Mouse (Mus musculus) ovary, adult 18-20 months (tissue): ENCODE results near the gene Khdc3.
A peak's percentile ranks its signal among the peaks of the same experiment; 100 is the strongest.
"Not testable (repeated sequence)": the region's sequence is repeated elsewhere in the genome, so short reads cannot be mapped to it uniquely, and the experiment has no call there.

Experiments used
- DNase-seq: peaks from one replicate; pipeline ENCODE4 v3.0.0; 2022; ENCODE audit warnings: low spot score, mixed read lengths

The Khdc3 gene

DNA sequence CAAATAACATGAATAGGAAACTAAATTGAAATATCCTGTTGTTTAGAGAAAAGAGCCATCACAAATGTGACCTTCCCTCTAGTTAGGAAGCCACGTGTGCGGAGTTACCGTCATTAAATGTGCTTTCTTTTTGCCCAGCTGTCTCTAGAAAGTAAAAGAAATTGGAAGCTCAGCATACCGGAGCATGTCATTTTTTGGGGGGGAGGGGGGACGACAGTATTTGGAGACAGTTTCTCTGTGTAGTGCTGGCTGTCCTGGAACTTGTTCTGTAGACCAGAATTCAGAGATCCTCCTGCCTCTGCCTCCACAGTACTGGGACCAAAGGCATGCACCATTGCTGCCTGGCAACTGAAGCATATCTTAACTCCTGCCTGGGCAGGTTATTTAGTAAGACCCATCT is at the start of gene Khdc3:
Gene Khdc3 (plus strand): TSS at position 301 of the 400 bp plus-strand sequence.
- DNase-seq: no peak

DNA sequence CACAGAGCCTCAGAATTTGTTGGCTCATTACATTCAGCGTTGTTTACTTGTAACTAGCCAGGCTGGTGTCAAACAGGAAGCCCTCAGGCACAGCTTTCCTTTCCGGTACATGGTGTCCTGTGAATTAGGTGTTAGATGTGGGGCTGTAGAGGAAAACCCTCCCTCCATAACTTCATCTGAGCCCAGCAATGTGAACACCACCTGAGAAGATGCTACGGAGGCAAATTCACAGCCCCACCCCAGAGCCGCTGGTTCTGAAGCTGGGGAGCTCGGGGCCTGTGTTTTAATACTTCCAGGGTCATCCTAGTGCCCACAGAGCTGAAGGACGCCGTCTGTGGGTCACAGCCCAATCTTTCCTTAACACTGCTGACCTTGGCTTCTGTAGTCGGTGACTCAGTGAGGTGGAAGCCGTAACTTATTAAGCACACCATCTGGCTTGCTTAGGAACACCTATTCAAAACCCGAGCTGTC is 46.2 kb upstream of the Khdc3 start:
- peak; percentile 45 for DNase-seq

DNA sequence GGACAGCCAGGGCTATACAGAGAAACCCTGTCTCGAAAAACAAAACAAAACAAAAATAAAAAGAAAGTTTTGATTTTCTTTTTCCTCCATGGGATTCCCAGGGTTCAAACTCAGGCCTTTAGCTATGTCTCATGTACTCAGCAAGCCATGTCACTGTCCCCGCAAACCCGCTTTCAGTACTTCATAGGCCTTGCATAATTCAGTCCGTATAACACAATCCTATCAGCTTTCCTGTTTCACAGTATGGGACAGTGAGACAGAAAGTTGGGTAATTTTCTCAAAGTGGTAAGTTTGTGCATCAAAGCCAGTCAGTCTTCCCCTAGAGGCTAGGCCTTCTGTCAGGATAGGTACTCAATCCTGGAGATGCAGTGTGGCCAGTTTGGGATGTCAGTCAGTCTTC is 42.4 kb upstream of the Khdc3 start:
- DNase-seq: no peak

DNA sequence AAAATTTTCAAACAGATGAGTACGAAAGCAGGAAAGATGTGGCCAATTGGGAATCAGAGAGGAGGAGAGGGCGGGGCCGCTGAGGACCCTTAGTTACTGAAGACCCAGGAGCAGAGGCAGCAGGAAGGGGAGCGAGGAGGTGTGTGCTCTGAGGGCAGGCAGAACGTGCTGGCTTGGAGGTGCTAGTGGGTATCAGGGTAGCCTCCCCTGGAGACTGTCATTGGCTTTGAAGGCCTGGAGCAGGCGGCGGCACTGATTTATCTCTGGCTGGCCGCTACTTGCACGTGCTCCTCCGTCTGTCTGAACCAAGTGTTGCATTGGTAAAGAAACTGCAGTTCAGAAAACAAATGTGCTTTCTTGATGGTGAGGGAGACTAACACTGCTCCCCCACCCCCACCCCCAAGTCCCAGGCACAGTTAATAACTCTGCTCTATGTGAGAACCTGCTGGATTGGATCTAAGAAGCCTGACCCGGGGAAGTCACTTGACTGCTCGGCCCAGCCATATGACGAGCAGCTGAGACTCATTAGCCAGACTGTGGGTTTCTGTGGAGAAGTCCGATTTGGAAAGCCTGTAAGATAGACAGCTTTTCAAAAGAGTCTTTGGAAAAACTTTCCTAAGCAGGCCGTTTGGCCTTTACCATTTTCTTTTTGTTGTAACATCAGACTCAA is 37.9 kb upstream of the Khdc3 start:
- DNase-seq: no peak

DNA sequence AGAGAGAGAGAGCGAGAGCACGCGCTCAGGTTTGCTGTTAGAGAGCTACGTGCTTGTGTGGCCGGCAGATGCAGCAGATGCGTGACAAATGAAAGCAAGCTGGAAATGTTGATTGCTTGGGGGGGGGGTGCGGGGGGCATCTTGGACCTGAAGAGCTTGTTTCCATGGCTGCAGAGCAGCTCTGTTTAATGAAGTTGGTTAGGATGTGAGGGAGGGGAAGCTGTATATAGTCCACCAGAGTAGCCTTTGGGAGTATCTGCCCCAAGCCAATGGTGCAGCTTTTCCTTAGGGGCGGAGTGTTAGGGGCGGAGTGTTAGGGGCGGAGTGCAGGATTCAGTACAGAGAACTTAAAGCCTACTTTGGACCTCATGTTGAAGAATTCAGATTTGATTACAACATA is 34.5 kb upstream of the Khdc3 start:
- DNase-seq: no peak

DNA sequence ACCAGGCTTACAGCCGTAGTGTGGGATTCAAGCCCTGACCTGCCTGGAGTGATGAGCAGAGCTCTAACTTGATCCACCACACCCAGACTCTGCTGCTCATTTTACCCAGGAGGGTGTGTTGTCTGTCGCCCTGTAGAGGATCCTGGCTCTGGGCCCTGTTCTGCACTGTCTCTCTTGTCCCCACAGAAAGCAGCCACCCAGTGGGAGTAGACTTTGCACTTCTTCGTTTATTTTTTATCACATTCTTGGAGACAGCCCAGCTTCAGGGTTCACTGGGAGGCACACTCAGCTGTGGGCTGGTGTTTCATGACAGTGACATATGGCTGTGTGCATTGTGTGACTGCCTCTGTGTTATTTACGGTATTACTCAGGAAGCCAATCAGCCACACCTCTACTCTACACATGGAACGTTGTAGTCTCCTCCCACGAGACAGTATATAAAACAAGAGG is 33.4 kb upstream of the Khdc3 start:
- DNase-seq: no peak

DNA sequence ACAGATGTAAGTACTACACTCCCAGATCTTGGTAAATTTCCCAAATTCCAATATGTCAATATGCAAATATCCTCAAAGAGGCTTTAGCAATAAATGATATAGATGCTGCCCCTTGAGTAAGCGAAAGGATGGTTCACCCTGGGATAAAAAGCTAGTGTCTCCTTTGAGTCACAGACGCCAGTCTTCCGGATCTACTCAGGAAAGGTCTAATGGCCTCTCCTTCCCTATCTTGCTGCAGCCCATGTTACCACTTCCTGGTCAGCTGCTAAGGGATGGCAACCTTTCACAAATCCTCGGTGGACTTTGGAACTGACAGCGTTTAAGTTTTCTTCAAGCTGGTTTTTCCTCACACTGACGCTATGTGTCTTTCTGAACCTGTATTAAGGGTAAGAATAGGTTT is 32.9 kb upstream of the Khdc3 start:
- DNase-seq: no peak

DNA sequence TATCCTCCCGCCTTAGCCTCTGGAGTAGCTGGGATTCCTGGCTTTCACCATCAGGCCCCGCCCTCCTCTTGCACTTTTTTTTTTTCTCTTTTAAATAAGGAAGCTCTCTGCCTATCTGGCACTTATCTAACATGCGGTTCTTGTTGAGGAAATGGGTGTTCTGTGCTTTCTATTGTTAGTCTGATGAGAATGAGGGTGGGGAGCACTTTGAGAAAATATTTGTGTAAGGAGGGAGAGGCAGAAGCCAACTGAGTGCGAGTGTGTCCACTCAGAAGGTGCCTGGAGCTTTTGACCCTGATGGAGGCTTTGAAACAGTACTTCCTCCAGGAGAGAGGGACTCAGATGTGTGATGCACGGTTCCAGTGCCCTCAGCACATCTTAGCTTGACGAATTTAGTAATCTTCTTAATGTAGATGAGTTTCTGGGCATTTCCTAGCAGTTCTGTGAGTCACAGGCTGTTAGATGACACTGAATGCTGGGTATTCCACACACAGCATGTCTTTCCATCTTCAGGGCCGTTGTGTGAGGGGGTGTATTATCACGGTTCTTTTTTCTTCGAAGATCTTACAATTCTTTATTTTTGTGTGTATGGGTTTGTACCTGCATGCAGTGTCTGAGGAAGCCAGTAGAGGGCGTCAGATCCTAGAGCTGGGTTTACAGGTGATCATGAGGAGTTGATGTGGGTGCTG is 30.5 kb upstream of the Khdc3 start:
- no peak for DNase-seq

DNA sequence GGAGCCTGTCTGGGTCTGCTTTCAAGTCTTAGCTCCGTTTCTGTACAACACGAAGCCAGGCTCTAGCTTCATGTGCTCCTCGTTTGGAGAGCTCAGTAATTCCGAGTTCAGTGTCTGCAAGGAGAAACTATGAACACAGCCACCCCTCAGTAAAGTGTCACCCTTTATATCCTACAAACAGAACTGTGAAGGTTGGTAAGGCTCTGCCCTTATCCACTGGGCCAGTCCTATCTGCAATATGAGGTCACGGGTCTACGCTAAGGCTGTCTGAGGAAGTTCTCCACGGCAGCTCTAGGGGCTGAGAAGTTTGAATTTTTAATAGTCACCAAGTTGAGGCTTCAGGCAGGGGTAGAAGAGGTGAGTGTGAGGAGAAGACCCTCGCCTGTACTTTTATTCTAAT is 29.2 kb upstream of the Khdc3 start:
- no peak for DNase-seq

DNA sequence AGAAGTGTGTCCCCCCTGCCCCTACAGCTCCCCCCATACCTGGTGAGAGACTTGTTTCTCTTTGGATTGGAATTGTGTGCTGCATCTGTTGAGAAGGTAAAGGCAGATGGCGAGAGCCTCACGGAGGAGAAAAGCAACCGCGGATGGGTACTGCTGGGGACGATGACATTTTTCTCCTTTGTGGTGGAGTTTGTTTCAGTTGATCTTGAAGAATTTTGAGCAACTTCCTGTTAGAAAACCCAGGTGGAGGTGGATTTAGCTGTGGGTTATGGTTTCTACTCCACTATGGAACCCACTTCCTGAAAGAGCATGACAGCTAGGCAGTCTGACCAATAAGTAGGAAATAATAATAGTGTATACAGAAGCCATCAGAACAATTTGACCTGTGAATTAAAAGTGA is 28.5 kb upstream of the Khdc3 start:
- DNase-seq: no peak

DNA sequence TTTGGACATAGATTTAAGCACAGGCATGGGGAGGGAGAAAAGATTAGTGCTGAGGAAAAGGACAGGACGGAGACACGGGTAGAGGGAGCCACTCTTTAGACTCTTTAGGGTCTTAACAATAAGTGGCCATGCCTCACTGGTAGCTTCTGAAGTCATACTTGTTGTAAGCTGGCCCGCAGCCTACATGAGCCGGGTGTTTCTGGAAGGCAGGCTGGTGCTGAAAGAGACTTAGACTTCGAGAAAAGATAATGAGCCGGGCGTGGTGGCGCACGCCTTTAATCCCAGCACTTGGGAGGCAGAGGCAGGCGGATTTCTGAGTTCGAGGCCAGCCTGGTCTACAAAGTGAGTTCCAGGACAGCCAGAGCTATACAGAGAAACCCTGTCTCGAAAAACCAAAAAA is 22.3 kb upstream of the Khdc3 start:
- not testable (repeated sequence) for DNase-seq

DNA sequence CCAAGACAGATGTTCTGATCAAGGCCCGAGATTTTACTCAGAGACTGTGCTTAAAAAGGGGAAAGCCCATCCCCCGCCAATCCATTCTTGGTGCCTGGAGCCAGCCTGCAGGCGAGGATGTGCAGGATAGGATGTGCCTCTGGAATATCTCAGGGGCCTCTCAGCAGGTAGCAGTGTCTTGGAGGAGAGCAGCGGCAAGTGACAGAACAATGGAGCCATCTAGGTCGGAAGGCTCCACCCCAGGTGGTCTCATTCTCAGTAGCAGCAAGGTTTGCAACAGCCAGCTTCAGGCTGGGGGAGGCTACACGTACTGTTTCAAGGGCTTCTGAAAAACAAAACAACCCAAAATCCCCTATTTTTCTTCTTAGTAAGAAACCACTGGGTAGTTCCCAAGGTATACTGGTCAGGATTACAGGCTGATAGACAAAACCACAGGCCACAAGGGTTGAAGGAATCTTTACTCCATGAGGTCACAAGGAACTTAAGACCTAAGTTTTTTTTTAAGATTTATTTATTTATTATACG is 21.8 kb upstream of the Khdc3 start:
- DNase-seq: no peak

DNA sequence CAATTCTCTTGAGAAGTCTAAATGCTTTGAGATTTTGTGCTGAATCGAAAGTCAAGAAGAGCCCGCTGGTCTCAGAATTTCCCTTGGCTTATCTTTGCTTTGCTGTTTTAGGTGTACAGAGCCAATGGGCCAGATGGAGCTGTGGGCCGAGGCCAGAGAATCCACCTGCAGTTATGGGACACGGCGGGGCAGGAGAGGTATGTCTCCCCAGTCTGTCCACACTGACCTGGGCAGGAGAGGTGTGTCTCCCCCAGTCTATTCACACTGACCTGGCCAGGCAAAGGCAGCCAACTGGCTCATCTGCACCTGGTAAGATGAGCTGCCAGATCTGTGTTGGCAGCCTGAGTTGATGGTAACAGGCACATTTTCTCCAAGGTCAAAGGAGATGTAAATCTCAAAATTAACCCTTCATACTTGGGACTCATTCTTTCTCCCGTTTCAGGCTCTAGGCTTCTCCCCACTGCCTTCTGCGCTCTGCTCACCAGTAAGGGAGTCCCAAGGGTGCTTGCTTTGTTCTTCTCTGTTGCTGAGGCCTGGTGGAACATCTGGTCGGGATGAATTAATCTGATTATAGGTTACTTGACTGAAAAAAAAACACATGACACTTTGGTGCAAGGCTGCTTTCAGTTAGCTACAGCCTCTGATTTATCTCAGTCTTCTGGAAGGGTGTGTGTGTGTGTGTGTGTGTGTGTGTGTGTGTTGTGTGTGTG is 19.2 kb upstream of the Khdc3 start:
- DNase-seq: no peak

DNA sequence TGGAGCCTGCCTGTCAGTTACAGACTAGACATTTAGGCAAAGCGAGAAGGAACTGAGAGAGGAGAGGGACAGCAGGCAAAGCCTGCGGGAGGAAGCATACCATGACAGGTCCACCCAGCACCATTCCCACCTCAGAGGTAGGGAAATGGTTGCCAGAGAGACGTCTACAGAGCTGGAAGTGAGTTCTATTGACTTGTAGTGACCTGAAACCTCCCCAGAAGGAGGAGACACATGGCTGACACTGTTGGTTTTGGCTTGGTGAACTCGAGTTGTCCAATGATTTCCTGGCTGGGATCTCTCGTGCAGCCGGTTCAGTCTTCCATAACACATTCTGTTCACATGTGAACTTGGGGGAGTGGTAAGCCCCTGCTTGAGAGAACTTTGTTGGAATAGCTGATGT is 17.7 kb upstream of the Khdc3 start:
- no peak for DNase-seq

DNA sequence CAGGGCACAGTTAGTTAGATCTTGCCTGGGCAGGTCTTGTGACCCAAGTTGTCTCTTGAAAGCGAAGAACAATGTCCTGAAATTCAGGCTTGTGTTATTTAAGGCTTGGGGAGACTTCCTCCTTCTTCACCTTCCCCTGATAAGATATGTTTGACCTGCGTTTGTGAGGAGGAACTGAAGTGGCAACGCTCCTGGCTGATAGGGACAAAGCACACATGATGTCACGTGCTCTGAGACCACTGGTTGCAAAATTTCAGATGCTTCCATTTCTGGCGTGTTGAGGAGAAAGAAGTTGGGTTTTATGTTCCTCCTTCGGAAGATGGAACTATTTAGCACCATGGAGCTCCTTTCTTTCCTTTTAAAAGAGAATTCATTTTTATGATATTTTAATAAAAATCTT is 15.8 kb upstream of the Khdc3 start:
- no peak for DNase-seq

DNA sequence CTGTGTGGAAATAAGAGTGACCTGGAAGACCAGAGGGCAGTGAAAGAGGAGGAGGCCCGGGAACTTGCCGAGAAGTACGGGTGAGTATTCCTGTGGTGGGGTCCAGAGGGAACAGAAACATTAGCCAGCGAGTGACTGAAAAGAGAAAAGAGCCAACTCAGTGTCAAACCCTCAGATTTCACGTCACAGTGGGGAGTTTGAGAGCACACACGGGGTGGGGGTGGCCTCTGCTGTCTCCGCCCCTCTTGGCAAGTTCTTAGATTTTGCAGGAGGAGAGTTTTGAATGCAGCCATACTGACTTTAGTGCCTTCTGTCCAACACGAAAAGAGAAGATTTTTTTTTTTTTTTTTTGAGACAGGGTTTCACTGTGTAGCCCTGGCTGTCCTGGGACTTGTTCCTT is 14.5 kb upstream of the Khdc3 start:
- DNase-seq: no peak

DNA sequence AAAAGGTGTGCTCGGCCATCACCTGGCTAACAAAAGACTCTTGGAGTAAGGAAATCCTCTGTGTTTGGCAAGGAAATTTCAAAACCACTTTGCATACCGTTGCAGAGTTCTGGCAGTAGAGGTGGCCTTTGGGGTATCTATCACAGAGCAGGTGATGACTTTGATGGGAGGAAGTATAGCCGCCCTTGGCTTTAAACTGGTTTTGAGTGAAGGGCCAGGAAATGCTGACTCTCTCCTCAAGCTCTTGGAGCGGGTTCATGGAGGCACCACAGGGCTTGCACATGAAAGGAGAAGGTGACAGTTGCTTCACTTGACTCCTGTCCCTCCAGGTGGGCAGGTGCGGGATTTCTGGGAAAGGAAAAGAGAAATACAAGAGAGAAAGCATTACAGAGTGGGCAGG is 14.1 kb upstream of the Khdc3 start:
- no peak for DNase-seq

DNA sequence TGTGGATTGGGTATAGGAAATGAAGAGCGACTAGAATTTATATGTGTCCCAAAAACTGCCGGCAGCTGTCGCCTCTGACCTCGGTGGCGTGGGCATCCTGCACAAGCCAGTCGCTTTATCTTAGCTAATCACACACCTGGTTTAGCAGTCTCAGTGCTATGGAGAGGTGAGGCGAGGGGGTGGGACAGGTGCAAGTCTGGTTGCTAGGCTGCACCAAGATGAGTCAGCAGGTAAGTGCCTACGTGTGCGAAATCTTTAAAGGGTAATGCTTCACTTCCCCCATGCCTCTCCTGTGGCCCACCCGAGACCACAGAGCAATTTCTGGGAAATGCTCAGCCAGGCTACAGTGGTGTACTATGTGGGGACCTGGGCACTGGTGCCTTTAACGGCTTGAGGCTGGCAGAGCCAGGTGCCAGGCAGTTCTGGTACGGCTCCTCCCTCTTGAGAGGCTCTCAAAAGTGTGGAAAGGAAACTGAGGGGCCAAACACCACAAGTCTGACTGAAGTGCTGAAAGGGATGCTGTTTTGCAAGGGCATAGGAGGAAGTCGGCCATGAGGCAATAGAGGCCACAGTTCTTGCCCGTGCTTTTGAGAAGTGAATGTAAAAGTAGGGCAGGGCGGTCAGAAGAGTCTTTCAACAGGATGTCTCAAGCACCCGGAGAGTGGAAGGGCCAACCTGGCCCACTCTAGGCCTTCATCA is 12.3 kb upstream of the Khdc3 start:
- no peak for DNase-seq

DNA sequence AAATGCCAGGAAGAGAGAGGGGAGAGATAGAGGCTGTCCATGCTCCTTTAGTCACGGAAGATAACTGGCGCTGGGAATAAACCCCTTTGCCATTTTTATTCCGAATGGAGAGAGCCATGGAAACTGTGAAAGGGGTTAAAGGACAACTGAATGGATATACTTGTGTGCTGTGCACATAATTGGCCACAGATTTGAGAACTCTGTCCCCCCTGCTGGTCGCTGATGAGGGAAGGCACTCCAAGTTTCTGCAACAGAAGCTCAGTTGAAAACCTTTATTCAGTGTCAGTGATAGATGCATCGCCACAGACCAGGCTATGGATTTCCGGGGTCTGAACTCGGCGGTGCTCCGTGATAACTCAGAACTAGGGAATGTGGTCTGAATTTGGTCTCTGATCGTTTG is 11.5 kb upstream of the Khdc3 start:
- no peak for DNase-seq

DNA sequence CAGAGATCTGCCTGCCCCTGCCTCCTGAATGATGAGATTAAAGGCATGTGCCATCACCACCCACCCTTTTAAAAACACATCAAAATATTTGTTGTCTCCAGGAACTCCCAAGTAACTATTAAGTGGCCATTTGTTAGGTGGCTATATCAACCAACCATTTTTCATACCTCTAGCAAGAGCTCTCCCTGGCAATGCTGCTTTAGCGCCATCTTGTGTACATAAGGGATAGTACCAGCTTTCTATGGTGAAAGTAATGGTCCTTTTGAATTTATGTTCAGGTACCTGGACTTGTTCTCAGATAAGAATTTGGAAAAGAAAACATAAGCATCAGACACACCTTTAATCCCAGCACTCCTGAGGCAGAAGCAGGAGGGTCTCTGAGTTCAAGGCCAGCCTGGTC is 9.9 kb upstream of the Khdc3 start:
- DNase-seq: no peak

DNA sequence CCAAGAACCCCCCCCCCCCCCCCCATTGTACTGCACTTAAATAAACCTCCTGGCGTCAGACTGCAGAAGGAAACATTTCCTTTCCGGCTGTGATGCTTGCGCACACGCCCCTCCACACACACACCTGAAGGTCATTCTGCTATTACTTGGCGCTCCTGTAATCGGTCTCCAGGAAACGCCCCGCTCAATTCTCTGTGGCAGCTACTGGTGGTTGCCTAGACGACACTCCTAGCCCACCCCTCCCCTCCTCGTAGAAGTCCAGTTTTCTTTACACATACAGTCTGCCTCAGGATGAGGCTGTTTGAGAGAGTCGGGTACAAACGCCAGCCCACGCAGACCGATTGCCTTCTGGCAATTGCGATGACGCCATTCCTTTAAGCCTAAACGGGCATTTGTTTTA is 7.1 kb upstream of the Khdc3 start:
- no peak for DNase-seq

DNA sequence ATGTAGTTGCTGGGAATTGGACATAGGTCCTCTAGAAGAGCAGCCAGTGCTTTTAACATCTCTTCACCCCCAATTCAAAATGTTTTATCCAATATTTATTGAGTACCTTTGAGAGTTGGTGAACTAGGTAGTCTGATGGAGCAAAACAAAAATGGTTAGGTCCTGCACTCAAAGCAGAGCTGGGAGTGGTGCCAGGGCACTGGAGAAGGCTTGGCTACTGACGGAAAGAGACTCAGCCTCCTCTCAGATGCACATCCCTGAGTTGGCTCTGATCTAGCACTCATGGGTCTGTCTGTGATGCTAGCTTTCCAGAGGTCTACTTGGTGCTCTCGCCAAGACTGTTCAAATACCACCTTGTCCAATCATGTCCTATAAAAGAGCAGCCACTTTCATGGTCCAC is 3.7 kb upstream of the Khdc3 start:
- DNase-seq: no peak
